15 mouse cellular contexts compared by ENCODE assay signal in the genomic region with DNA sequence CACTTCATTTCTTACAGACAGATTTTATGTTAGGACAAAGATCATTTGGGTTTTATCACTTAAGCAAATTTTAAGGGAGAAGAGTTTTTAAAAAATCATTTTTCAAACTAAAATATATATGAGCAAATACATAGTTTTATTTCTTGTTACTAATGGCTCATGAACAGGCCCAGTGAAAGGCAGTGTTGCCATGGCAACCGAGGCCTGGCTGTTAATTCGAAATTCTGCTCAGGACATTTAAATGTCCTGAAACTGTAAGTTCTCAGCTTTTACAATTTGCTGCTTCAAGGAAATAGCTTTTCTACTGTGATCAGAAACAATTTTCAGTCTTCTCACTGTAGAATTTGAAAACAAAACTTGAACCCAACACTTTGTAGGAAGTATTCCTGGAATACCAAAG. TPM values are rescaled to one million over a fixed set of nuclear protein-coding genes. Genes with fewer than 3 reads are reported as not detected.
A peak's percentile ranks its signal among the peaks of the same experiment; 100 is the strongest.
DNase-seq lines count a peak whose midpoint lies in the region; ATAC-seq and TF ChIP-seq lines count a peak whose summit lies in the region.
"Had no signal": no experiment of that assay in that cellular context is flagged by ENCODE, and none has a peak within 500 bp of the region (broad histone marks: within the 10 kb centered on the region; RNA-seq: fewer than 3 reads in every experiment).

No protein-coding gene starts in this region.

- no peak for TF ChIP-seq CTCF in lung, embryonic 14.5 days (IDR thresholded peaks at IDR 0.05; ENCODE audit: low read depth)
- TF ChIP-seq CTCF in layer of hippocampus, adult 2 months (conservative IDR thresholded peaks at IDR 0.05), result no peak

- H3K9ac ChIP-seq in forebrain, embryonic 14.5 days (ENCODE audit: low read length), result no peak overlapping the region
- no peak overlapping the region for H3K9ac ChIP-seq in forebrain, embryonic 12.5 days
- no peak overlapping the region for H3K9ac ChIP-seq in lung, embryonic 14.5 days
- H3K9ac ChIP-seq in intestine, embryonic 15.5 days, result no peak overlapping the region
- H3K9ac ChIP-seq: liver, embryonic 14.5 days had no signal

- no peak for ATAC-seq in forebrain, embryonic 14.5 days
- ATAC-seq in forebrain, embryonic 12.5 days (ENCODE audit: low FRiP score), result no peak
- ATAC-seq in lung, embryonic 14.5 days (ENCODE audit: insufficient read depth), result no peak
- no peak for ATAC-seq in intestine, embryonic 15.5 days

- no peaks in the 10 kb centered on the region for H3K4me1 ChIP-seq in forebrain, embryonic 14.5 days (ENCODE audit: control insufficient read depth, insufficient read depth, low read length)
- H3K4me1 ChIP-seq in forebrain, embryonic 12.5 days, result peaks cover 2% of the 10 kb centered on the region; the same call in 1 of the 2 replicates
- H3K4me1 ChIP-seq in lung, embryonic 14.5 days (ENCODE audit: insufficient read depth), result no peaks in the 10 kb centered on the region
- no peaks in the 10 kb centered on the region for H3K4me1 ChIP-seq in intestine, embryonic 15.5 days (replicated peaks)

- no peak overlapping the region for H3K4me3 ChIP-seq in forebrain, embryonic 14.5 days (ENCODE audit: low read depth, low read length)
- no peak overlapping the region for H3K4me3 ChIP-seq in forebrain, embryonic 12.5 days (replicated peaks)
- no peak overlapping the region for H3K4me3 ChIP-seq in lung, embryonic 14.5 days (ENCODE audit: low read depth, low read length)
- no peak overlapping the region for H3K4me3 ChIP-seq in layer of hippocampus, adult 2 months
- no peak overlapping the region for H3K4me3 ChIP-seq in intestine, embryonic 15.5 days (replicated peaks)
- H3K4me3 ChIP-seq: left cerebral cortex, adult 2 months had no signal

- H3K9me3 ChIP-seq in forebrain, embryonic 14.5 days (replicated peaks; ENCODE audit: control insufficient read depth, low read length), result no peaks in the 10 kb centered on the region
- no peaks in the 10 kb centered on the region for H3K9me3 ChIP-seq in forebrain, embryonic 12.5 days
- H3K9me3 ChIP-seq in lung, embryonic 14.5 days (ENCODE audit: low read depth, low read length), result no peaks in the 10 kb centered on the region
- H3K9me3 ChIP-seq in intestine, embryonic 15.5 days, result no peaks in the 10 kb centered on the region

- peak; percentile 76 for DNase-seq in forebrain, embryonic 14.5 days (ENCODE audit: low spot score)
- peak; percentile 62 for DNase-seq in lung, embryonic 14.5 days
- DNase-seq in lung, adult 18-20 months, result no peak
- DNase-seq in layer of hippocampus, adult 2 months (ENCODE audit: low spot score in 2 of 2), result peak; percentile 31 to 52
- DNase-seq in right cerebral cortex, postnatal 25 days, result peak; percentile 23
- DNase-seq: adrenal gland, postnatal 25 days; cerebellum, adult 2 months; heart, postnatal 4 days; kidney, adult 9 months; thymus, postnatal 14 days had no signal

- WGBS in forebrain, embryonic 14.5 days, result 52% methylated on average over 2 of the region's 2 CpGs
- WGBS in forebrain, embryonic 12.5 days, result 67% methylated on average over 2 of the region's 2 CpGs
- 56% methylated on average over 2 of the region's 2 CpGs for WGBS in lung, embryonic 14.5 days
- 58% methylated on average over 2 of the region's 2 CpGs for WGBS in intestine, embryonic 15.5 days

- no peak overlapping the region for H3K27ac ChIP-seq in forebrain, embryonic 14.5 days (ENCODE audit: low read depth, low read length)
- H3K27ac ChIP-seq in forebrain, embryonic 12.5 days, result no peak overlapping the region
- no peak overlapping the region for H3K27ac ChIP-seq in lung, embryonic 14.5 days (ENCODE audit: low read depth)
- H3K27ac ChIP-seq in layer of hippocampus, adult 2 months, result 0 out of 2 replicates have a peak overlapping the region, but pooled peaks have one; percentile 23
- H3K27ac ChIP-seq in intestine, embryonic 15.5 days, result no peak overlapping the region
- H3K27ac ChIP-seq: left cerebral cortex, adult 2 months; liver, embryonic 14.5 days had no signal

- no peaks in the 10 kb centered on the region for H3K27me3 ChIP-seq in forebrain, embryonic 14.5 days (replicated peaks; ENCODE audit: control insufficient read depth, insufficient read depth, low read length)
- H3K27me3 ChIP-seq in forebrain, embryonic 12.5 days, result no peaks in the 10 kb centered on the region
- H3K27me3 ChIP-seq in lung, embryonic 14.5 days (ENCODE audit: insufficient read depth, low read length), result no peaks in the 10 kb centered on the region
- no peaks in the 10 kb centered on the region for H3K27me3 ChIP-seq in intestine, embryonic 15.5 days (replicated peaks)
- H3K27me3 ChIP-seq: CH12.LX had no signal

- H3K4me2 ChIP-seq in forebrain, embryonic 14.5 days (ENCODE audit: low read length), result no peak overlapping the region
- H3K4me2 ChIP-seq in forebrain, embryonic 12.5 days, result no peak overlapping the region
- no peak overlapping the region for H3K4me2 ChIP-seq in lung, embryonic 14.5 days
- H3K4me2 ChIP-seq in intestine, embryonic 15.5 days (replicated peaks), result no peak overlapping the region

- no peaks in the 10 kb centered on the region for H3K36me3 ChIP-seq in forebrain, embryonic 14.5 days (ENCODE audit: control insufficient read depth, insufficient read depth, low read length)
- peaks cover 28% of the 10 kb centered on the region for H3K36me3 ChIP-seq in forebrain, embryonic 12.5 days (replicated peaks)
- peaks cover 16% of the 10 kb centered on the region; the same call in 1 of the 2 replicates for H3K36me3 ChIP-seq in lung, embryonic 14.5 days (ENCODE audit: insufficient read depth)
- H3K36me3 ChIP-seq in intestine, embryonic 15.5 days, result peaks cover 11% of the 10 kb centered on the region

RNA-seq across cellular contexts. Expression of a gene that starts 33.3 kb away (rescaled TPM):
- 7.0 and 7.4 TPM in 2 replicates for polyA plus RNA-seq in forebrain, embryonic 14.5 days (2014; fragmentation: Nextera tagmentation; extraction: Ambion mirVana)
- 13.4 and 14.9 TPM in 2 replicates for polyA plus RNA-seq in forebrain, embryonic 12.5 days (2016; fragmentation: Nextera tagmentation; extraction: Ambion mirVana)
- 15.1 and 15.3 TPM in 2 replicates for polyA plus RNA-seq in lung, embryonic 14.5 days (2014; fragmentation: Nextera tagmentation; extraction: Ambion mirVana)
- total RNA-seq in layer of hippocampus, adult 2 months (2021), result 10 to 100 TPM; 24.7 to 26.3 TPM
- 16.2 and 16.4 TPM in 2 replicates for polyA plus RNA-seq in intestine, embryonic 15.5 days (2015; fragmentation: Nextera tagmentation; extraction: Ambion mirVana)

RNA-seq across cellular contexts. Expression of a gene that starts 56.2 kb away (rescaled TPM):
- polyA plus RNA-seq in forebrain, embryonic 14.5 days (2014; fragmentation: Nextera tagmentation; extraction: Ambion mirVana), result 33.3 and 34.7 TPM in 2 replicates
- polyA plus RNA-seq in forebrain, embryonic 12.5 days (2016; fragmentation: Nextera tagmentation; extraction: Ambion mirVana), result 20.8 and 22.0 TPM in 2 replicates
- 26.4 and 28.7 TPM in 2 replicates for polyA plus RNA-seq in lung, embryonic 14.5 days (2014; fragmentation: Nextera tagmentation; extraction: Ambion mirVana)
- 10 to 100 TPM; 82.8 to 87.7 TPM for total RNA-seq in layer of hippocampus, adult 2 months (2021)
- polyA plus RNA-seq in intestine, embryonic 15.5 days (2015; fragmentation: Nextera tagmentation; extraction: Ambion mirVana), result 21.4 and 22.4 TPM in 2 replicates

Comparison
In these comparisons a context has a peak if more than half of its experiments do, and no peak if none do; other contexts are left out.
1. DNase-seq: peak in forebrain, embryonic 14.5 days (single experiment), lung, embryonic 14.5 days (single experiment), layer of hippocampus, adult 2 months (2 of 2) and right cerebral cortex, postnatal 25 days (single experiment); none in lung, adult 18-20 months (0 of 2).